Mouse (Mus musculus): ENCODE data around the gene Pex1.
"Not testable (repeated sequence)": the region's sequence is repeated elsewhere in the genome, so short reads cannot be mapped to it uniquely, and the experiment has no call there.

Gene Pex1

DNA sequence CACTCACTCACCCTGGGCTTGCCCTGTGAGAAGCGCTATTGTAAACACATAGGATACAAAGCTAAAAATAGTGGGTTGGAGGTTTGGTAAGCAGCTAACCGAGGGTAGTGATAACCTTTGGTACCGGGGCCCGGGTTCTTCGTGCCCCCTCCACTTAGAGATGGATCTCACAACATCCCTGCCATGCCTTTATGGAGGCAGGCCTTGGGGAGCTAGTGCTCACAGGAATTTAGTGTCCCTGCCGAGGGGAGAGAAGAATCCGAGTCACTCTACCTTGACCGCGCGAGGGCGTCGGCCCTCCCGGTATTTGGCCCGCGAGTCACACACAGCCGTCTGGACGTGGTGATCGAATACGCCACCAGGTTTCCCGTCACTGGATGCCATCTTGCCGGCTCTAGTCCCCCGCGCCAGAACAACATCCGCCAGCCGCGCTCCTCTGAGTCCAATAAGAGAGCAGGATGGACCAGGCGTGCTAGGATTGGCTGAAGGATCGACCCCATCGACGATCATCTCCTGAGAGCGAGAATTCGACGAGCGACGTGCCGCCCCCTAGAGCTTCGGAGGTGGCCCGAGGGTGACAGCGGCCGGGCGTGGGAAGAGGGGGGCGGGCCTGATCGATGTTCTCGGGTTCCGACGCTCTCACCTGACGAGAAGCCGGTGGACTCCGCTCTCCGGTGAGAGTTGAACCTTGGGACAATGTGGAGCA lies at the start of gene Pex1:
TSS of gene Pex1 (plus strand) at position 374 of the 706 bp plus-strand sequence.
- in situ Hi-C loops (cut with MseI, MboI): no loop called here

DNA sequence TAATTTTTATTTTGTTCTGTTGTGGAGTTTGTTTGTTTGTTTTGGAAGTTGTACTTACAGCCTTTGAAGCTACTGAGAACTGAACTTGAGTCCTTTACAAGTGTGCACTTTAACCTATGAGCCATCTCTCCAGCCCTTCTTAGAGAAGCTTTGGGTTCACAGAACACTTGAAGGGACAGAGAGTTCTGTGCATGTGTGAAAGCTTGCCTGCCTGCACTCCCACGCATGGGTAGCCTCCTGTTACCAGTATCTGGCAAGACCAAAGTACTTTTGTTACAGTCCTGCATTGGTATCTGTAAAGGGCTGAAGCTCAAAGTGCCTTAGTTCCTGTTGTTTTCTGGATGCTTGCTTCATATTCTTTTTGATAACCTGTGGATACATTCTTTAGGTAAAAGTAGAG lies 49.6 kb upstream of the Pex1 start:
- in situ Hi-C loops (cut with MseI, MboI): no loop called here

GRCm38 (mm10) chr5:3551481-3551880 lies 44.4 kb upstream of the Pex1 start:
- in situ Hi-C loops (cut with MseI, MboI): no loop called here

DNA sequence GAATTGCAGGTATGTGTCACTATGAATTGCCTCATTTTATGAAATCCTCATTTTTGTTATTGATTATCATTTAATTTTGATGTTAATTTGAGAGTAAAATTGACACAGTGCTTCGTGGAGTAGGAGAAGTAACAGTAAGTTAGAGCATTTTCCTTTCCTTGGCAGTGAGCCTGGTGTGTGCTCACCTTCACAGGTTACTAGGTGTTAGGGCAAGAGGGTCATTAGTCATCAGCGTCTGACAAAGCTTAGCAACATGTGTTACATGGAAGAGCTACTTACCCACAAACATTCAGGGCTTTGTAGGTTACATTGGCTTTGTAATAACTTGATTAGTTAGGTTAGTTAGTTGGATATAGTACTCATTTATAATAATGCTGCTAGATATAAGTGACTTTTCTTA lies 41.7 kb upstream of the Pex1 start:
- in situ Hi-C loops (cut with MseI, MboI): no loop called here

DNA sequence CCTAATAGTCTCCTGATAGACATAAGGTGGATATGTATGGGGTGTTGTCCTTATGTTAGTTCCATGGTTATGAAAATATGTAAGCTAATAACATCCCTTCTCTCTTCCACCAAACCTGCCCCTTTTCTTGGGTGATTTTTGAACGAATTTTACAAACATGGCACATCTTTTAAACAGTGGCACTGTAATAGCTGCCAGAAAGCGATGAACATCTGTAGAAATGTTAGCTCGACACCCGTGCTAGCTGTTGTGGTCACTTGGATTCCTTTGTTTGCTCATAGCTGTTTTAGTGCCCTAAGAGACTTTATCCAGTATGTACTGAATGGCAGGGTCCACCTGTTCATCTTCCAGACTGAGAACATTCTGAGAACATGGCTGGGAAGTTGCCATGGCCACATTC lies 24.6 kb upstream of the Pex1 start, which contains the start of gene 1700109H08Rik:
TSS of gene 1700109H08Rik (plus strand) at position 301 of the 400 bp plus-strand sequence.
- in situ Hi-C loops (cut with MseI, MboI): no loop called here

- in situ Hi-C loops (cut with MseI, MboI): no loop called here
These were observed 21.0 kb upstream of the Pex1 start for GRCm38 (mm10) chr5:3574825-3575224.

DNA sequence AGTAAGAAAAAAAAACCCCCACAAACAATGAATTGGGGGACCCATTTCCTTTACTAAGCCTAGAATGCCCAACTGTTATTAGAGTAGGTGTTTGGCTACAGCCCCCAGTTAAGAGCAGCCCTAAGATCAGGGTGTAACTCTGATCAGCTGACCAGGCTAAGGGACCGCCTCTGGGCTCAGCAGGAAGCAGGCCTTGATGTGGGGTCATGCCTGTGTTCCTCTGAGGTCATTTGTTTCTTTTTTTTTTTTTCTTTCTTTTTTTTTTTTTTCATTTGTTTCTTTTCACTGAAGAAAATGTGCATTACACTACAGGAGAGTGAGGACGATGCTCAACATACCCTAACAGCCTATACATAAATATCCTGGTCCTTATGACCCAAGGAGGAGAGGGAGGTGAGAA lies 17.9 kb upstream of the Pex1 start:
- in situ Hi-C loops (cut with MseI, MboI): no loop called here

- in situ Hi-C loops (cut with MseI, MboI): no loop called here
These were observed 16.8 kb upstream of the Pex1 start for GRCm38 (mm10) chr5:3579066-3579465.

GRCm38 (mm10) chr5:3596399-3596766 lies 517 bp downstream of the Pex1 start, which contains the start of gene Rbm48:
Rbm48 (minus strand) TSS chr5:3596585.
- in situ Hi-C loops (cut with MseI, MboI): no loop called here

DNA sequence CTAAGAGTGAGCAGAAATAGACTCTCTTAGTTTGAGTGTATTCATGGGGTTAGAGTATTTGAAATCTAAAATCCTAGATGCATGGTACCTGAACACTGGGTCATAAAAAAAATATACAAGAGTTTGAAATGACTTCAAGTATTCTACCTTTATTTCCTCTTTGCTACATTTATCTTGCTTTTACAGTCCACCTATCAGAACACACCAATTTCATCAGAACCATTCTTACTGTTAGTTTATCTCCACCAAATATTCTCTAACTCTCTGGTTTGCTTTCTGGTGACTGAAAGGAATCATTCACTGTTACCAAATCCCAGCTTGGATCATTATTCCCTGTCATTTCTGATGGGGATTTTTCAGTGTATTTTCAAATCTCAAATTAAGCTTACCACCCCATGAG lies 1.3 kb downstream of the Pex1 start:
- in situ Hi-C loops (cut with MseI, MboI): no loop called here

GRCm38 (mm10) chr5:3598766-3599165 lies 2.9 kb downstream of the Pex1 start:
- in situ Hi-C loops (cut with MseI, MboI): no loop called here

DNA sequence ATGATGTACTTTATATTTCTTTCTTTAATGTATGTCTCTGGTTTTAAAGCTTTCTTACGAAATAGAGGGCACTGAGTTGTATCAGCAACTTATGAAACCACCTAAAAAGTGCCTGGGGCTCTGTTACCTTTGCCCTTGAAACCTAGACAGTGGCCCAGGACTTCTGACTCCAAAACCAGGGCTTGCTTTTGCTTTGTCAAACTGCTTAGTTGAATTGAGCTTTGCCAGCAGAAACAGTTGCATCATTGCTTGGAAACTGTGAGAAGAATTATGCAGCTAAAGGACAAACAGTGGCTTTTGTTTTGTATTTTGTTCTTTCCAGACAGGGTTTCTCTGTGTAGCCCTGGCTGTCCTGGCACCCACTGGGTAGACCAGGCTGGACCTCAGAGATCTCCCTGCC lies 4.4 kb downstream of the Pex1 start:
- in situ Hi-C loops (cut with MseI, MboI): no loop called here

- in situ Hi-C loops (cut with MseI, MboI): no loop called here
These were observed 4.9 kb downstream of the Pex1 start for GRCm38 (mm10) chr5:3600790-3601189.

- in situ Hi-C loops (cut with MseI, MboI): no loop called here
These were observed 11.2 kb downstream of the Pex1 start for GRCm38 (mm10) chr5:3607114-3607513.

GRCm38 (mm10) chr5:3609241-3609640 lies 13.4 kb downstream of the Pex1 start:
- in situ Hi-C loops (cut with MseI, MboI): no loop called here

GRCm38 (mm10) chr5:3611835-3612234 lies 16.0 kb downstream of the Pex1 start:
- in situ Hi-C loops (cut with MseI, MboI): not testable (repeated sequence)

DNA sequence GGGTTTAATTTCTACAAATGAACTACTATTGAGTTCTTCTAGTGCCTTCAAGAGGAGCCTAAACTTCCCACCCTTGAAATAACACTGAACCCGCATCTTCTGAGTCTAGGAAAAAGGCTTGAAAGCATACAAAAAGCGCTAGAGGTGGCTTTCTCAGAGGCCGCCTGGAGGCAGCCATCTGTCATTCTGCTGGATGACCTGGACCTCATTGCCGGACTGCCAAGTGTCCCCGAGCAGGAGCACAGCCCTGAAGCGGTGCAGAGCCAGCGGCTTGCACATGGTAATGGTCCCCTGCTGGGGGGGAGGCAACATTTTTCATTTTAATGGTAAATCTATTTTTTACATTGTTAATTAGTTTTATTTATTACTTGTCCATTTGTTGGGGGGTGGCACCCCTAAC lies 24.6 kb downstream of the Pex1 start:
- in situ Hi-C loops (cut with MseI, MboI): no loop called here

DNA sequence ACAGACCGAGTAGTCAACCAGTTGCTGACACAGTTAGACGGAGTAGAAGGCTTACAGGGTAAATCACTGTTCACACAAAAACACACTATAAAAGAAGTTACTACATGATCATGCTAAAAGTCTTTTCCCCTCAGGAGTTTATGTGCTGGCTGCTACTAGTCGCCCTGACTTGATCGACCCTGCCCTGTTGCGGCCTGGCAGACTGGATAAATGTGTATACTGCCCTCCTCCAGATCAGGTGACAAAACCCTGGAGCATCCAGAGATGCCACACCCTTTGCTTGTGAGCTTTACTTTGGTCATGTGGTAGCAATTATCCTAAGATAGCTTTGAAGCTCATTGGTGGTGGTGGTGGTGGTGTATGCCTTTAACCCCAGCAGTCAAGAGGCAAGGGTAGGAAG lies 34.2 kb downstream of the Pex1 start:
- in situ Hi-C loops (cut with MseI, MboI): no loop called here

DNA sequence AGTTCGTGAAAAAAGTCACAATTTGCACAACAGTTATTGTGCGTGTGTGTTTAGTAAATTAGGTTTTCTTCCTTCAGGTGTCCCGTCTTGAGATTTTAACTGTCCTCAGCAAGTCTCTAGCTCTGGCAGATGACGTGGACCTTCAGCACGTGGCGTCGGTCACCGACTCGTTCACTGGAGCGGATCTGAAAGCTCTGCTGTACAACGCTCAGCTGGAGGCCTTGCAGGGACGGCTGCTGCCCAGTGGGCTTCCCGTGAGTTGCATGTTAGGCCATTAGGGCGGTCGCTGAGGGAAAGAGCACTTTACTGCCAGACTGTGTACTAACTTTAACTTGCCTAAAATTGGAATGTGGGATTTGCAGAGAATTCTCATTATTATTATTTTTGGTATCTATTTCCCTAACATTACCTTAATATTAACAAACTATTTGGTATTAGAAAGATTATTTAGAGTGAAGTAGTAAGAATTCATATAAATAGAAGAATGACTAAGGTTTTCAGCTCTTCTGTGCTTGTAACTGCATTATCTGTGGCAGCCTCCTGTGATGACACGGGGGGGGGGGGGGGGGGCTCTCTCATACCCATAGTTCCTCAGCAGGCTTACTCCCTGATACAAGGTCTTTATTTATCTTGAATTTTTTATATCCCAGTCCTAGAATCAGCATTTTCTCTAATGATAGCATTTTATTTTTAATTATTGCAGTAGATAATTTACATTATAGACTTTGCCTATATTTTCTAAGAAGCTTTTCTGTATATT lies 35.8 kb downstream of the Pex1 start:
- in situ Hi-C loops (cut with MseI, MboI): no loop called here

DNA sequence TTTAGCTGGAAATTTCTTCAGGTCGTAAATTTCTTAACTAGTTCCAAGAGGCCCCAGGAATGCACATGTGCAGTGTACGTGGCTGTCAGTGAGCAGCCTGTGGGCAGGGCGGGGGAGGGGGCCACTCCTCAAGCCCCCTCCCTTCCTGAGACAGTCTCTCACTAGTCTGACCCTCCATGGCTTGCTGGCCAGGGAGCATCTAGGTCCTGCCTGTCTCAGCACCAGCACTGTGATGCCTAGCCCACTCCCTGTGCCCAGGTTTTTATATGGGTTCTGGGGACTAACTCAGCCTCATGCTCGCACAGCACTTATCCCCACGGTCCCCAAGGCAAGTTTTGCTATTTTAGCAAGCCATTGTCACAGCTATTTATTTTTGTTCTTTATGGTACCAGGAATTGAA lies 36.4 kb downstream of the Pex1 start:
- in situ Hi-C loops (cut with MseI, MboI): no loop called here

- in situ Hi-C loops (cut with MseI, MboI): no loop called here
These were observed 37.4 kb downstream of the Pex1 start for GRCm38 (mm10) chr5:3633315-3633714.

DNA sequence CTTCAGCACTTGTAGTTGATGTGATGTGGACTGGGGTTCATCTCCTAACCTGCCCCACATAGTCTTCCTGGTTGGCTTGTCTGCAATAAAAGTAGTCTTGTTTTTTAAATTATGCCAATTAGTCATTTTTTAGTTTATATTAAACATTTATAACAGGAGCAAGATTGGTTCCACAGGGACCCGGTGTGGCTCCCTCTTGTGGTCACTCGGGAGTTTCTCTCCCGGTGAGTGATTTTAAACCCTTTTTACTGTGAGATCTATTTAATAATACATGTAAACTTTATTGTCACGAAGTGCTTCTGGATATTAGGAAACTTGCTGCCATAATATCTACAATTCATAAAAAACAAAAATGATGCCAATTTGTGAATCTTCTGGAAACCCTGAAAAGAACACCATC lies 38.1 kb downstream of the Pex1 start:
- in situ Hi-C loops (cut with MseI, MboI): no loop called here

GRCm38 (mm10) chr5:3635286-3635685 lies 39.4 kb downstream of the Pex1 start:
- in situ Hi-C loops (cut with MseI, MboI): no loop called here
